Mouse (Mus musculus): ENCODE measurements around the gene Ctsa.

GRCm38 (mm10) chr2:164886617-164887016 is 53.9 kb downstream of the Ctsa start:
- TF ChIP-seq POLR2A (IDR thresholded peaks at IDR 0.05; ENCODE audit: extremely low read depth, insufficient read depth, low read length) (no peak), CTCF (IDR thresholded peaks at IDR 0.05; ENCODE audit: low read depth, low read length) (no peak)

Measured in liver, adult 2 months (tissue).